Mouse (Mus musculus) hindbrain, embryonic 14.5 days (tissue): Measurements from ENCODE around the gene Rft1. TPM values are rescaled to one million over a fixed set of nuclear protein-coding genes. Genes with fewer than 3 reads are reported as not detected.
"Not testable (repeated sequence)": the region's sequence is repeated elsewhere in the genome, so short reads cannot be mapped to it uniquely, and the experiment has no call there.

ENCODE experiments used
- ATAC-seq: fragments of 200-750 bp; cut with Nextera tagmentation; 2 replicates; pipeline ENCODE4 v1.8.0; 2017; ENCODE audit warnings: moderate number of reproducible peaks, mild to moderate bottlenecking, moderate TSS enrichment, moderate library complexity; ENCODE audit not compliant: low FRiP score
- DNase-seq: peaks from one replicate; pipeline ENCODE4 v3.0.0-alpha.2; 2015; ENCODE audit warnings: low spot score
- H3K27ac ChIP-seq: fragments of 300-500 bp; sonication (generic); 2 replicates; pipeline ENCODE4 v1.5.1; 2014; ENCODE audit warnings: mild to moderate bottlenecking, moderate library complexity
- H3K27me3 ChIP-seq: fragments of 300-500 bp; sonication (generic); 2 replicates; pipeline ENCODE4 v1.6.1; 2014; ENCODE audit warnings: mild to moderate bottlenecking, low read length, mixed read lengths; ENCODE audit not compliant: control insufficient read depth, insufficient read depth
- H3K36me3 ChIP-seq: fragments of 300-500 bp; sonication (generic); replicated peaks from 2 replicates; pipeline ENCODE4 v1.6.1; 2014; ENCODE audit not compliant: control insufficient read depth, insufficient read depth
- H3K4me1 ChIP-seq: fragments of 300-500 bp; sonication (generic); replicated peaks from 2 replicates; pipeline ENCODE4 v1.6.1; 2014; ENCODE audit warnings: antibody characterized with exemption, low read length, mixed read lengths; ENCODE audit not compliant: control insufficient read depth, insufficient read depth
- H3K4me2 ChIP-seq: fragments of 300-500 bp; sonication (generic); replicated peaks from 2 replicates; pipeline ENCODE4 v1.6.1; 2014; ENCODE audit warnings: mild to moderate bottlenecking, moderate library complexity
- H3K4me3 ChIP-seq: fragments of 300-500 bp; sonication (generic); replicated peaks from 2 replicates; pipeline ENCODE4 v1.5.1; 2014; ENCODE audit warnings: mild to moderate bottlenecking, low read length
- H3K9ac ChIP-seq: fragments of 300-500 bp; sonication (generic); 2 replicates; pipeline ENCODE4 v1.6.1; 2014
- H3K9me3 ChIP-seq: fragments of 300-500 bp; sonication (generic); 2 replicates; pipeline ENCODE4 v1.6.1; 2016; ENCODE audit warnings: low read length; ENCODE audit not compliant: control insufficient read depth
- WGBS: fragments of 180-500 bp; shearing (Covaris S2); extraction: QIAGEN DNeasy Blood & Tissue Kit; methylation state at CpG from one replicate; pipeline ENCODE4 v1.1.7; 2014; 5-methylcytosine and 5-hydroxymethylcytosine counted together
- polyA plus RNA-seq: library from polyadenylated mRNA; unstranded; fragments of >200 nt; fragmentation: Nextera tagmentation; extraction: Ambion mirVana; gene quantifications from 2 replicates; pipeline ENCODE4 v1.2.1, GENCODE M21; 2014

The Rft1 gene
- polyA plus RNA-seq, 1 experiment from 2014 or later, result 9.0 TPM

DNA sequence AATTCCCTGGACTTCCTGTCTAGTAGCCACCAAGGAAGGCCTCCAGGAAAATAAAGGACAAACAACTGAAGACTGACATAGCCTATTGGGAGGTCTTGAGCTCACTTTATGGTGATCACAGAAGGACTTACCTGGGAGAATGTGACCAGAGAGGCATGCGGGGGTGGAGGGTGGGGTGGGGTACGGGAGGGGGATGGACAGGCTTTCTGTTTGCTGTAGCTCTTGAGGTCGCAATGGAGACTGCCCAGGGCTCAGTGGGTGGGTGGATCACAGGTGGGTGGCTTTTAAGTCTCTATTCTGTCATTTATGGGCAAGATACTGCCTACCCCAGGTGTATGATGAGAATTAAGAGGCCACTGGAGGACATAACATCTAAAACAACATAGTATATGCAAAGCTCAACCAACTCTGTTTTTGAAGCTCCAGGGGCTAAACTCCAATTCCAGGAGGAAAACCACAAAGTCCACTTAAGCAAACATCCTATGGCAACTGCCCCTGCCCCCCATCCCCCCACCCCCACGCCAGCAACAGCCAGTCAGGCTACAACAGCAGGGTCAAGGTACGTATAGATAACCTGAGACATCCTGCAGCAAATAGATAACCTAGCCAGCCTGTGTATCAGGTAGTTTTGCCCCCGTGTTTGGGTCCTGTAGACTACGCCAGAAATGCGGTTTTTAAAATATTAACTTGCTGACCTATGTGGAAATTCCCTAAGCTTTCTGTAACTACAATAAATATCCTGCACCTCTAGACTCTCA is 50.1 kb downstream of the Rft1 start:
- ATAC-seq, result no peak
- WGBS, result 86% methylated on average over 8 of the region's 8 CpGs
- no peaks in the 10 kb centered on the region for H3K4me1 ChIP-seq
- no peak overlapping the region for H3K9ac ChIP-seq
- H3K27ac ChIP-seq, result no peak overlapping the region
- H3K4me2 ChIP-seq, result no peak overlapping the region
- no peaks in the 10 kb centered on the region for H3K36me3 ChIP-seq
- H3K9me3 ChIP-seq, result no peaks in the 10 kb centered on the region
- DNase-seq, result no peak
- no peaks in the 10 kb centered on the region for H3K27me3 ChIP-seq
- H3K4me3 ChIP-seq, result no peak overlapping the region

DNA sequence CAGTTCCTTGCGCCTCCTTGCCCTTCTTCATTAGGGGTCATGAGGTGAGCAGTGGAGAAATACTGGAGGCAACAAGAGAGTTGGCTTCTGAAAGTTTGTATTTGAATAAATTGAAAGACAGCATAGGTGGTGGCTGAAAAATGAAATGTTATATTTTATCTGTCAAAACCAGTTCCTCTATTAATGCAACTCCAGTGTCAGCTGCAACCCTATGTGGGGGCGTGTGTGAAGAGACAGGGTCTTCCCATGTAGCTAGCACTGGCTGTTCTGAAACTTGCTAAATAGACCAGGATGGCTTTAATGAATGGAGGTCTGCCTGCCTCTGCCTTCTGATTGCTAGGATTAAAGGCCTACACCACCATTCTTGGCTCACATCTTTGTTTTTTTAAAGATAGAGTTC is 57.7 kb downstream of the Rft1 start:
- ATAC-seq, result no peak
- DNase-seq, result no peak
- Histone ChIP-seq H3K36me3 (no peaks in the 10 kb centered on the region), H3K4me1 (peaks cover under 1% of the 10 kb centered on the region; the same call in 1 of the 2 replicates), H3K27me3 (no peaks in the 10 kb centered on the region), H3K4me3 (no peak overlapping the region), H3K27ac (no peak overlapping the region), H3K4me2 (no peak overlapping the region), H3K9me3 (no peaks in the 10 kb centered on the region), H3K9ac (no peak overlapping the region)
- WGBS, result 93% methylated on average over 2 of the region's 2 CpGs

- H3K4me2 ChIP-seq, result no peak overlapping the region
- H3K4me1 ChIP-seq, result peaks cover 10% of the 10 kb centered on the region
- 83% methylated on average over 1 of the region's 1 CpGs for WGBS
- H3K9ac ChIP-seq, result no peak overlapping the region
- H3K27ac ChIP-seq, result no peak overlapping the region
- no peaks in the 10 kb centered on the region for H3K27me3 ChIP-seq
- no peaks in the 10 kb centered on the region for H3K36me3 ChIP-seq
- DNase-seq (no peak), ATAC-seq (no peak)
- H3K4me3 ChIP-seq, result no peak overlapping the region
- H3K9me3 ChIP-seq, result no peaks in the 10 kb centered on the region
Measured at GRCm38 (mm10) chr14:30713769-30714168, 59.6 kb downstream of the Rft1 start.

DNA sequence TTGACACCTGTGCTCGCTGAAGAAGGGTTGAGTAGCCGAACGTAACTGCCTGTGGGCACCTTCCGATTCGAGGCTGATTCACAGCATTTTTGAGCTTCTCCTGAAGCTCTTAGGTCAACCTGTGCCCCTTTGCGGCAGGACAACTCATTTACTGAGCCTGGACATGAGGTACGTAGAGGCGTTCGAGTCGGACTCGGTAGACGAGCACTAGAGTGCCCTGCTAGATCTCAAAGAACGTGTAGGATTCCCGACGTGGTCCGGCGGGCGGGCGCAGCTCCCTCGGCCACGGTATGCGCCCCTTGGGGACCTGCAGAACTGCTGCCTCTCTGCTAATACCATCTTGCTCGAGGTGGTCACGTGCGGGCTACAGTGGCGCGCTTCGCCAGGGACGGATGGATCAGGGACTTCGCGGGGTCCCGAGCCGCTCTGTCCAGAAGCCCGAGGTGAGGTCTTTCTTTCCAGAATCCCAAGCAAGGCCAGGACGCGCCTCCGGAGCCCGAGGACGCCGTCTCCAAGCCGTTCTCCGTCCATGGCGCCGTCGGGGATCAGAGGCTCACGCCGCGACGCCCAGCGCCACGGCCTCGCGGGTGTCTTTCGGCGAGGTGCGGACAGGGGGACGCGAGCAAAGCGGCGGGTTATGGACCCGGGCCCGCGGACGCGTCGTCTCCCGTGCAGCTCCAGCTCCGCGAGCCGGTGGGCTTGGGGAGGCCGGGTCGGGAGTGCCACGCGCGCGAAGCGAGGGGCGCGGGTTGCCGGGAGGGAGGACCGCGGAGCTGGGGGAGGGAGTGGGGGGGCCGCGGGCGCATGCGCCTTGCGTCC is 60.8 kb downstream of the Rft1 start, which contains the start of gene Sfmbt1:
Gene Sfmbt1, plus strand, starts transcription at position 51 of the 819 bp plus-strand sequence.
- H3K4me3 ChIP-seq, result peak within 1 kb of the TSS; percentile 83

DNA sequence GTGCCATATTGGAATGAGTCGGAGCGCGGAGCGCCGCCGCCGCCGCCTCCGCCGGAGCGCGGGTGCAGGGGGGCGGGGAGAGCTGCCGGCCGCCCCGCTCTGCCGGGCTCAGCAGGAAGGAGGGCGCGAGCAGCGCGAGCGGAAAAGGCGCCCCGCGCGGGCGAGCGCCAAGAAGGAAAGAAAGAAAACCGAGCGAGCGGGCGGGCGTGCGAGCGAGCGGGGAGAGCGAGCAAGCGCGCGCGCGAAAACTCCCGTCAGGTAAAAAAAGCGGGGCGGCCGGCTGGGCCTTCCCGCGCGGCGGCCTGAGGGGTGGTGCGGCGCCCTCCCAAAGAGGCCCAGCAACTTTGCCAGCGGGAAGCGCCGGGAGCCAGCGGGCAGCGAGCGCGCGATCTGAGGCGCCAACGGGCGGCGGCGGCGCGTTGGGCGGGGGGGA is 61.5 kb downstream of the Rft1 start:
- Histone ChIP-seq H3K4me1 (peaks cover 10% of the 10 kb centered on the region), H3K36me3 (no peaks in the 10 kb centered on the region), H3K27ac (peak overlapping the region; percentile 85), H3K9me3 (no peaks in the 10 kb centered on the region), H3K4me3 (peak overlapping the region; percentile 83), H3K27me3 (no peaks in the 10 kb centered on the region), H3K4me2 (peak overlapping the region; percentile 75), H3K9ac (peak overlapping the region; percentile 77)
- peak; percentile 89 for ATAC-seq
- under 1% methylated on average over 55 of the region's 68 CpGs for WGBS
- DNase-seq, result peak; percentile 88

More for the DNA sequence above, 60.8 kb downstream of the Rft1 start, which contains the start of gene Sfmbt1:
- WGBS, result 2% methylated on average over 77 of the region's 87 CpGs
- DNase-seq (peak; percentile 36), ATAC-seq (peak; percentile 73)
- Histone ChIP-seq H3K27me3 (no peaks in the 10 kb centered on the region), H3K9me3 (no peaks in the 10 kb centered on the region), H3K27ac (peak within 1 kb of the TSS; percentile 85), H3K4me1 (peaks cover 10% of the 10 kb centered on the region), H3K4me2 (peak within 1 kb of the TSS; percentile 75), H3K36me3 (no peaks in the 10 kb centered on the region), H3K9ac (peak within 1 kb of the TSS; percentile 77)

GRCm38 (mm10) chr14:30716051-30716952 is 62.1 kb downstream of the Rft1 start:
- no peaks in the 10 kb centered on the region for H3K36me3 ChIP-seq
- peaks cover 10% of the 10 kb centered on the region for H3K4me1 ChIP-seq
- DNase-seq (peak; percentile 66), ATAC-seq (peak; percentile 49)
- H3K9me3 ChIP-seq, result no peaks in the 10 kb centered on the region
- H3K4me3 ChIP-seq, result peak overlapping the region; percentile 83
- peak overlapping the region; percentile 85 for H3K27ac ChIP-seq
- peak overlapping the region; percentile 75 for H3K4me2 ChIP-seq
- WGBS, result 1% methylated on average over 74 of the region's 106 CpGs
- H3K9ac ChIP-seq, result peak overlapping the region; percentile 77
- H3K27me3 ChIP-seq, result no peaks in the 10 kb centered on the region

DNA sequence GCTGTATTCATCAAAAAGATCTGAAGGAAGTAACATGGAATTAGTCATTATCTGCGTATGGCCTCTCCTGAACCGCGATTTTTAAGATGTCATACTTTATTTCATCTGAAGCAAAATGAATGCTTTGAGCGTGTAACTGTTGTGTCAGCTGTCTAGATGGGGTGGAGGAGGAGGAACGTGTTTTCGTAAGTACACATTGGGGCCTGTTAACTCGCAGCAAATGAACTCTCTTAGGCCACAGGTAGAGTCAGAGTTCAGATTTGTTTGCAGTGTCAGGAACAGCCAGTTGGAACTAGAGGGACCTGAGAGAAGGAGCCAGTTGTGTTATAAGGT is 62.8 kb downstream of the Rft1 start:
- Histone ChIP-seq H3K4me2 (peak overlapping the region; percentile 75), H3K27ac (no peak overlapping the region), H3K36me3 (no peaks in the 10 kb centered on the region), H3K27me3 (no peaks in the 10 kb centered on the region), H3K9me3 (no peaks in the 10 kb centered on the region), H3K9ac (peak overlapping the region; percentile 77), H3K4me3 (peak overlapping the region; percentile 83), H3K4me1 (peaks cover 10% of the 10 kb centered on the region)
- 6% methylated on average over 7 of the region's 7 CpGs for WGBS
- ATAC-seq, result no peak
- no peak for DNase-seq

GRCm38 (mm10) chr14:30718696-30719095 is 64.5 kb downstream of the Rft1 start:
- not testable (repeated sequence) for H3K36me3 ChIP-seq, ATAC-seq
- 79% methylated on average over 1 of the region's 1 CpGs for WGBS

More at GRCm38 (mm10) chr14:30718696-30719095, 64.5 kb downstream of the Rft1 start:
- not testable (repeated sequence) for DNase-seq, H3K9me3 ChIP-seq, H3K4me3 ChIP-seq, H3K27me3 ChIP-seq, H3K4me2 ChIP-seq, H3K9ac ChIP-seq, H3K27ac ChIP-seq
- H3K4me1 ChIP-seq, result peaks cover 10% of the 10 kb centered on the region
